ENCODE assay signal across 20 mouse cellular contexts in the genomic region with DNA sequence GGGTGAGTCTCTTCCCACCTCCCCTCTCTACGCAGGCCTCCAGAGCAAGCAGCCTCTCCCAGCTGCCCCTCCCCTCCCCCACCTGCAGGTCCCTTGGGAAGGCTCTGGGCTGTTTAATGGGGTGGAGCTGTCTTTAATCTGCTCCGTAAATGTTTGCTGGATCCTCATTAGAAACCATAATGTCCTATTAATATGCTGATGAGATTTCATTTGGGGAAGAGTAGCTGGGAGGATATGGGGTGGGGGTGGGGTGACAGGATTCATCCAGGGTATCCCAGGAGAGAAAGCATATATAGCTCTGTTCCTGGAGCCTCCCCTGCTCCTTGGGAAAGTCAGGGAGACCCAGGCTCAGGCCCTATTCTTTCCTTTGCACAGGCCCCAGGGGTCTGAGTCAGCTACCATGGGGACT.
A peak's percentile ranks its signal among the peaks of the same experiment; 100 is the strongest.
DNase-seq lines count a peak whose midpoint lies in the region; ATAC-seq lines count a peak whose summit lies in the region.
"Had no signal": no experiment of that assay in that cellular context is flagged by ENCODE, and none has a peak within 500 bp of the region (broad histone marks: within the 10 kb centered on the region; RNA-seq: fewer than 3 reads in every experiment).

No protein-coding gene starts in this region.

- WGBS in midbrain, embryonic 12.5 days: 18% methylated on average over 2 of the region's 2 CpGs
- WGBS in midbrain, embryonic 15.5 days: 54% methylated on average over 2 of the region's 2 CpGs
- 31% methylated on average over 2 of the region's 2 CpGs for WGBS in forebrain, embryonic 12.5 days
- WGBS in neural tube, embryonic 13.5 days: 38% methylated on average over 2 of the region's 2 CpGs
- 45% methylated on average over 2 of the region's 2 CpGs for WGBS in heart, embryonic 12.5 days

- H3K27me3 ChIP-seq in midbrain, embryonic 12.5 days: peaks cover 93% of the 10 kb centered on the region
- peaks cover 31% of the 10 kb centered on the region for H3K27me3 ChIP-seq in midbrain, embryonic 15.5 days (replicated peaks)
- peaks cover 86% of the 10 kb centered on the region for H3K27me3 ChIP-seq in forebrain, embryonic 12.5 days
- H3K27me3 ChIP-seq in neural tube, embryonic 13.5 days: peaks cover 66% of the 10 kb centered on the region
- H3K27me3 ChIP-seq in heart, embryonic 12.5 days (replicated peaks): peaks cover 82% of the 10 kb centered on the region

- peak; percentile 44 for ATAC-seq in midbrain, embryonic 12.5 days (ENCODE audit: low FRiP score, low read depth)
- ATAC-seq in midbrain, embryonic 15.5 days (replicated peaks): no peak; the same call in 1 of the 2 replicates
- ATAC-seq in forebrain, embryonic 12.5 days (ENCODE audit: low FRiP score): peak; percentile 77
- peak; percentile 69 for ATAC-seq in neural tube, embryonic 13.5 days (ENCODE audit: low read depth)
- ATAC-seq in heart, embryonic 12.5 days (ENCODE audit: insufficient number of reproducible peaks, low FRiP score): no peak

- DNase-seq in MN1 (ENCODE audit: low spot score): peak; percentile 17
- DNase-seq in right cerebral cortex, adult 18-20 months: no peak
- DNase-seq: adrenal gland, postnatal 10 days; cerebellum, adult 11-12 months; cerebellum, postnatal 36 days; heart, adult 18-20 months; kidney, adult 18-20 months; kidney, postnatal 14 days; lung, embryonic 14.5 days; right cerebral cortex, postnatal 14 days; thymus, postnatal 14 days had no signal

- H3K9ac ChIP-seq in midbrain, embryonic 12.5 days (replicated peaks): no peak overlapping the region
- no peak overlapping the region for H3K9ac ChIP-seq in midbrain, embryonic 15.5 days
- H3K9ac ChIP-seq in forebrain, embryonic 12.5 days: no peak overlapping the region
- H3K9ac ChIP-seq in neural tube, embryonic 13.5 days: no peak overlapping the region
- no peak overlapping the region for H3K9ac ChIP-seq in heart, embryonic 12.5 days
- H3K9ac ChIP-seq: embryonic facial prominence, embryonic 13.5 days; lung, embryonic 14.5 days had no signal

- H3K4me2 ChIP-seq in midbrain, embryonic 12.5 days (replicated peaks): no peak overlapping the region
- no peak overlapping the region for H3K4me2 ChIP-seq in midbrain, embryonic 15.5 days
- H3K4me2 ChIP-seq in forebrain, embryonic 12.5 days: no peak overlapping the region
- no peak overlapping the region for H3K4me2 ChIP-seq in neural tube, embryonic 13.5 days
- no peak overlapping the region for H3K4me2 ChIP-seq in heart, embryonic 12.5 days
- H3K4me2 ChIP-seq: embryonic facial prominence, embryonic 13.5 days; liver, embryonic 11.5 days; lung, embryonic 14.5 days had no signal

- no peak overlapping the region for H3K27ac ChIP-seq in midbrain, embryonic 12.5 days (replicated peaks)
- no peak overlapping the region for H3K27ac ChIP-seq in midbrain, embryonic 15.5 days
- H3K27ac ChIP-seq in forebrain, embryonic 12.5 days: no peak overlapping the region
- H3K27ac ChIP-seq in neural tube, embryonic 13.5 days (replicated peaks): peak overlapping the region; percentile 59; the same call in 1 of the 2 replicates
- no peak overlapping the region for H3K27ac ChIP-seq in heart, embryonic 12.5 days (ENCODE audit: poor library complexity, severe bottlenecking)
- H3K27ac ChIP-seq: embryonic facial prominence, embryonic 13.5 days; macrophage had no signal

- H3K4me3 ChIP-seq in midbrain, embryonic 12.5 days: no peak overlapping the region
- no peak overlapping the region for H3K4me3 ChIP-seq in midbrain, embryonic 15.5 days
- no peak overlapping the region for H3K4me3 ChIP-seq in forebrain, embryonic 12.5 days (replicated peaks)
- no peak overlapping the region for H3K4me3 ChIP-seq in neural tube, embryonic 13.5 days
- no peak overlapping the region for H3K4me3 ChIP-seq in heart, embryonic 12.5 days
- H3K4me3 ChIP-seq: embryonic facial prominence, embryonic 13.5 days; limb, embryonic 10.5 days had no signal

- H3K36me3 ChIP-seq in midbrain, embryonic 12.5 days: no peaks in the 10 kb centered on the region
- H3K36me3 ChIP-seq in midbrain, embryonic 15.5 days (replicated peaks): no peaks in the 10 kb centered on the region
- H3K36me3 ChIP-seq in forebrain, embryonic 12.5 days (replicated peaks): no peaks in the 10 kb centered on the region
- H3K36me3 ChIP-seq in neural tube, embryonic 13.5 days: no peaks in the 10 kb centered on the region
- H3K36me3 ChIP-seq in heart, embryonic 12.5 days: no peaks in the 10 kb centered on the region
- H3K36me3 ChIP-seq: embryonic facial prominence, embryonic 13.5 days; limb, embryonic 10.5 days had no signal

- peaks cover 8% of the 10 kb centered on the region; the same call in 1 of the 2 replicates for H3K4me1 ChIP-seq in midbrain, embryonic 12.5 days
- no peaks in the 10 kb centered on the region for H3K4me1 ChIP-seq in midbrain, embryonic 15.5 days
- peaks cover 11% of the 10 kb centered on the region for H3K4me1 ChIP-seq in forebrain, embryonic 12.5 days
- H3K4me1 ChIP-seq in neural tube, embryonic 13.5 days (replicated peaks): peaks cover 25% of the 10 kb centered on the region
- H3K4me1 ChIP-seq in heart, embryonic 12.5 days (replicated peaks): no peaks in the 10 kb centered on the region
- H3K4me1 ChIP-seq: embryonic facial prominence, embryonic 13.5 days had no signal

- no peaks in the 10 kb centered on the region for H3K9me3 ChIP-seq in midbrain, embryonic 12.5 days
- H3K9me3 ChIP-seq in midbrain, embryonic 15.5 days: no peaks in the 10 kb centered on the region
- no peaks in the 10 kb centered on the region for H3K9me3 ChIP-seq in forebrain, embryonic 12.5 days
- no peaks in the 10 kb centered on the region for H3K9me3 ChIP-seq in neural tube, embryonic 13.5 days
- no peaks in the 10 kb centered on the region for H3K9me3 ChIP-seq in heart, embryonic 12.5 days (replicated peaks)
- H3K9me3 ChIP-seq: embryonic facial prominence, embryonic 13.5 days; limb, embryonic 10.5 days had no signal

Comparison
In these comparisons a context has a peak if more than half of its experiments do, and no peak if none do; other contexts are left out.
1. ATAC-seq: peak in midbrain, embryonic 12.5 days (single experiment), forebrain, embryonic 12.5 days (single experiment) and neural tube, embryonic 13.5 days (single experiment); none in midbrain, embryonic 15.5 days (single experiment) and heart, embryonic 12.5 days (single experiment).